ENCODE assay signal across 10 mouse cellular contexts in genomic region chr5:100427276-100427675, GRCm38 (mm10). TPM values are rescaled to one million over a fixed set of nuclear protein-coding genes. Genes with fewer than 3 reads are reported as not detected.
DNase-seq lines count a peak whose midpoint lies in the region; ATAC-seq lines count a peak whose summit lies in the region.
"Had no signal": no experiment of that assay in that cellular context is flagged by ENCODE, and none has a peak within 500 bp of the region (broad histone marks: within the 10 kb centered on the region; RNA-seq: fewer than 3 reads in every experiment).

No protein-coding gene starts in this region.

- H3K27me3 ChIP-seq in neural tube, embryonic 11.5 days (ENCODE audit: control insufficient read depth, insufficient read depth, low read length): no peaks in the 10 kb centered on the region
- no peaks in the 10 kb centered on the region for H3K27me3 ChIP-seq in forebrain, embryonic 12.5 days
- H3K27me3 ChIP-seq in liver, embryonic 11.5 days (replicated peaks; ENCODE audit: control insufficient read depth, insufficient read depth, low read length): no peaks in the 10 kb centered on the region
- H3K27me3 ChIP-seq in stomach, embryonic 16.5 days (ENCODE audit: control insufficient read depth, insufficient read depth, low read length): no peaks in the 10 kb centered on the region

- peaks cover 20% of the 10 kb centered on the region for H3K36me3 ChIP-seq in neural tube, embryonic 11.5 days (ENCODE audit: control insufficient read depth, insufficient read depth, low read length)
- peaks cover 56% of the 10 kb centered on the region for H3K36me3 ChIP-seq in forebrain, embryonic 12.5 days (replicated peaks)
- peaks cover 44% of the 10 kb centered on the region for H3K36me3 ChIP-seq in liver, embryonic 11.5 days (ENCODE audit: control insufficient read depth, insufficient read depth, low read length)
- peaks cover 22% of the 10 kb centered on the region; the same call in 1 of the 2 replicates for H3K36me3 ChIP-seq in stomach, embryonic 16.5 days (ENCODE audit: control insufficient read depth, insufficient read depth, low read length)

- no peak for DNase-seq in neural tube, embryonic 11.5 days (ENCODE audit: low spot score)
- no peak for DNase-seq in neural tube, embryonic 10.5 days (ENCODE audit: extremely low spot score, low spot score)
- no peak for DNase-seq in liver, embryonic 11.5 days (ENCODE audit: low spot score)
- no peak for DNase-seq in spleen, postnatal 14 days (ENCODE audit: low spot score in 2 of 2)
- no peak for DNase-seq in adrenal gland, adult (ENCODE audit: inconsistent age in 2 of 2, low spot score in 1 of 2)
- no peak for DNase-seq in adrenal gland, adult 8-10 months
- DNase-seq: cerebellum, adult 11 months; thymus, postnatal 25 days had no signal

- no peaks in the 10 kb centered on the region for H3K9me3 ChIP-seq in neural tube, embryonic 11.5 days (ENCODE audit: control insufficient read depth, low read length)
- no peaks in the 10 kb centered on the region for H3K9me3 ChIP-seq in forebrain, embryonic 12.5 days
- H3K9me3 ChIP-seq in liver, embryonic 11.5 days (ENCODE audit: control insufficient read depth, low read length): no peaks in the 10 kb centered on the region
- no peaks in the 10 kb centered on the region for H3K9me3 ChIP-seq in stomach, embryonic 16.5 days (replicated peaks; ENCODE audit: control insufficient read depth, low read length)

- no peak overlapping the region; the same call in 1 of the 2 replicates for H3K9ac ChIP-seq in neural tube, embryonic 11.5 days (ENCODE audit: low read length)
- peak overlapping the region; percentile 90 for H3K9ac ChIP-seq in forebrain, embryonic 12.5 days
- H3K9ac ChIP-seq in liver, embryonic 11.5 days (ENCODE audit: low read depth, low read length): peak overlapping the region; percentile 73
- peak overlapping the region; percentile 75 for H3K9ac ChIP-seq in stomach, embryonic 16.5 days (ENCODE audit: low read length)

- H3K27ac ChIP-seq in neural tube, embryonic 11.5 days (ENCODE audit: low read depth, low read length): no peak overlapping the region
- peak overlapping the region; percentile 21; the same call in 1 of the 2 replicates for H3K27ac ChIP-seq in forebrain, embryonic 12.5 days
- no peak overlapping the region for H3K27ac ChIP-seq in liver, embryonic 11.5 days (ENCODE audit: low read depth, low read length)
- no peak overlapping the region for H3K27ac ChIP-seq in stomach, embryonic 16.5 days (ENCODE audit: low read length)

- peaks cover 26% of the 10 kb centered on the region for H3K4me1 ChIP-seq in neural tube, embryonic 11.5 days (ENCODE audit: control insufficient read depth, insufficient read depth, low read length)
- H3K4me1 ChIP-seq in forebrain, embryonic 12.5 days: peaks cover 66% of the 10 kb centered on the region
- H3K4me1 ChIP-seq in liver, embryonic 11.5 days (replicated peaks; ENCODE audit: control insufficient read depth, insufficient read depth, low read length): peaks cover 42% of the 10 kb centered on the region
- peaks cover 36% of the 10 kb centered on the region for H3K4me1 ChIP-seq in stomach, embryonic 16.5 days (ENCODE audit: control insufficient read depth, insufficient read depth, low read length)

- peak overlapping the region; percentile 68 for H3K4me3 ChIP-seq in neural tube, embryonic 11.5 days (ENCODE audit: low read depth, low read length)
- peak overlapping the region; percentile 77 for H3K4me3 ChIP-seq in forebrain, embryonic 12.5 days (replicated peaks)
- peak overlapping the region; percentile 76 for H3K4me3 ChIP-seq in liver, embryonic 11.5 days (ENCODE audit: low read depth, low read length)
- H3K4me3 ChIP-seq in stomach, embryonic 16.5 days (replicated peaks; ENCODE audit: low read length): peak overlapping the region; percentile 75

- 71% methylated on average over 9 of the region's 9 CpGs for WGBS in neural tube, embryonic 11.5 days
- WGBS in forebrain, embryonic 12.5 days: 66% methylated on average over 9 of the region's 9 CpGs
- WGBS in liver, embryonic 11.5 days: 56% methylated on average over 9 of the region's 9 CpGs
- WGBS in stomach, embryonic 16.5 days: 41% methylated on average over 9 of the region's 9 CpGs

- no peak for ATAC-seq in neural tube, embryonic 11.5 days (ENCODE audit: insufficient read depth, low FRiP score, low TSS enrichment)
- no peak for ATAC-seq in forebrain, embryonic 12.5 days (ENCODE audit: low FRiP score)
- no peak for ATAC-seq in liver, embryonic 11.5 days (replicated peaks; ENCODE audit: low FRiP score)
- ATAC-seq in stomach, embryonic 16.5 days (ENCODE audit: insufficient read depth, low FRiP score): no peak

- H3K4me2 ChIP-seq in neural tube, embryonic 11.5 days (ENCODE audit: low read depth): peak overlapping the region; percentile 85
- H3K4me2 ChIP-seq in forebrain, embryonic 12.5 days: peak overlapping the region; percentile 82
- H3K4me2 ChIP-seq in liver, embryonic 11.5 days: peak overlapping the region; percentile 97
- H3K4me2 ChIP-seq in stomach, embryonic 16.5 days (ENCODE audit: low read depth, low read length): peak overlapping the region; percentile 75

RNA-seq across cellular contexts. Expression of gene Sec31a, which starts 11.2 kb away (rescaled TPM):
- polyA plus RNA-seq in neural tube, embryonic 11.5 days (2014; fragmentation: Nextera tagmentation; extraction: Ambion mirVana): 119 and 131 TPM in 2 replicates
- 96.3 and 108 TPM in 2 replicates for polyA plus RNA-seq in forebrain, embryonic 12.5 days (2016; fragmentation: Nextera tagmentation; extraction: Ambion mirVana)
- polyA plus RNA-seq in liver, embryonic 11.5 days (2014; fragmentation: Nextera tagmentation; extraction: Ambion mirVana): 125 and 131 TPM in 2 replicates
- polyA plus RNA-seq in stomach, embryonic 16.5 days (2015; fragmentation: Nextera tagmentation; extraction: Ambion mirVana): 189 and 205 TPM in 2 replicates
- 100 to 1,000 TPM; 160 to 183 (median 173) TPM for total RNA-seq in adrenal gland, adult 8-10 months (2022)
